Mouse (Mus musculus) limb, embryonic 15.5 days (tissue): ENCODE results near the gene Speg. TPM values are rescaled to one million over a fixed set of nuclear protein-coding genes. Genes with fewer than 3 reads are reported as not detected.

Experiments
- ATAC-seq: fragments of 200-750 bp; cut with Nextera tagmentation; 2 replicates; pipeline ENCODE4 v1.8.0; 2017; ENCODE audit warnings: low read depth, moderate TSS enrichment; ENCODE audit not compliant: insufficient number of reproducible peaks, low FRiP score, low TSS enrichment
- H3K27ac ChIP-seq: fragments of 300-500 bp; sonication (generic); 2 replicates; pipeline ENCODE4 v1.5.1; 2015; ENCODE audit warnings: moderate library complexity, mild to moderate bottlenecking, inconsistent platforms
- H3K27me3 ChIP-seq: fragments of 300-500 bp; sonication (generic); 2 replicates; pipeline ENCODE4 v1.6.1; 2015; ENCODE audit warnings: inconsistent platforms
- H3K36me3 ChIP-seq: fragments of 300-500 bp; sonication (generic); 2 replicates; pipeline ENCODE4 v1.6.1; 2015; ENCODE audit warnings: inconsistent platforms
- H3K4me1 ChIP-seq: fragments of 300-500 bp; sonication (generic); 2 replicates; pipeline ENCODE4 v1.6.1; 2015; ENCODE audit warnings: inconsistent platforms
- H3K4me2 ChIP-seq: fragments of 300-500 bp; sonication (generic); 2 replicates; pipeline ENCODE4 v1.6.1; 2015; ENCODE audit warnings: mild to moderate bottlenecking, inconsistent platforms
- H3K4me3 ChIP-seq: fragments of 300-500 bp; sonication (generic); 2 replicates; pipeline ENCODE4 v1.5.1; 2015; ENCODE audit warnings: mild to moderate bottlenecking, inconsistent platforms
- H3K9ac ChIP-seq: fragments of 300-500 bp; sonication (generic); 2 replicates; pipeline ENCODE4 v1.6.1; 2015; ENCODE audit warnings: inconsistent platforms
- H3K9me3 ChIP-seq: fragments of 300-500 bp; sonication (generic); 2 replicates; pipeline ENCODE4 v1.6.1; 2016; ENCODE audit warnings: inconsistent platforms
- WGBS: fragments of 180-500 bp; shearing (Covaris S2); methylation state at CpG from one replicate; pipeline ENCODE4 v1.1.7; 2015; 5-methylcytosine and 5-hydroxymethylcytosine counted together
- polyA plus RNA-seq: library from polyadenylated mRNA; unstranded; fragments of >200 nt; fragmentation: Nextera tagmentation; extraction: Ambion mirVana; gene quantifications from 2 replicates; pipeline ENCODE4 v1.2.1, GENCODE M21; 2015

The Speg gene
- 15.4 and 16.3 TPM in 2 replicates for polyA plus RNA-seq

- peak; percentile 53 for ATAC-seq
- no peaks in the 10 kb centered on the region for H3K9me3 ChIP-seq
- 7% methylated on average over 56 of the region's 57 CpGs for whole genome bisulfite sequencing
Observed at GRCm38 (mm10) chr1:75374950-75375936, at the start of gene Speg. Gene Speg, plus strand, starts transcription at chr1:75375297.

GRCm38 (mm10) chr1:75327461-75327860 is 47.6 kb upstream of the Speg start:
- H3K4me1 ChIP-seq: no peaks in the 10 kb centered on the region
- ATAC-seq: no peak
- H3K27ac ChIP-seq: no peak overlapping the region
- H3K27me3 ChIP-seq: no peaks in the 10 kb centered on the region
- no peaks in the 10 kb centered on the region for H3K36me3 ChIP-seq
- no peak overlapping the region for H3K4me2 ChIP-seq
- no peaks in the 10 kb centered on the region for H3K9me3 ChIP-seq
- no peak overlapping the region for H3K9ac ChIP-seq
- no peak overlapping the region for H3K4me3 ChIP-seq

More at GRCm38 (mm10) chr1:75374950-75375936, at the start of gene Speg:
- Histone ChIP-seq H3K27me3 (peaks cover 13% of the 10 kb centered on the region), H3K4me3 (peak within 1 kb of the TSS; percentile 36), H3K4me1 (peaks cover 15% of the 10 kb centered on the region), H3K9ac (peak within 1 kb of the TSS; percentile 11), H3K27ac (peak within 1 kb of the TSS; percentile 23; the same call in 1 of the 2 replicates), H3K36me3 (no peaks in the 10 kb centered on the region), H3K4me2 (peak within 1 kb of the TSS; percentile 58)

GRCm38 (mm10) chr1:75331271-75331670 is 43.8 kb upstream of the Speg start:
- 81% methylated on average over 1 of the region's 1 CpGs for WGBS
- no peak overlapping the region for H3K9ac ChIP-seq
- no peak for ATAC-seq
- no peaks in the 10 kb centered on the region for H3K36me3 ChIP-seq
- H3K4me3 ChIP-seq: no peak overlapping the region
- no peaks in the 10 kb centered on the region for H3K9me3 ChIP-seq
- no peaks in the 10 kb centered on the region for H3K27me3 ChIP-seq
- H3K27ac ChIP-seq: no peak overlapping the region
- H3K4me1 ChIP-seq: no peaks in the 10 kb centered on the region
- H3K4me2 ChIP-seq: no peak overlapping the region

- H3K4me3 ChIP-seq: no peak overlapping the region
- H3K27ac ChIP-seq: no peak overlapping the region
- no peak for ATAC-seq
- H3K4me1 ChIP-seq: peaks cover 28% of the 10 kb centered on the region
- H3K27me3 ChIP-seq: no peaks in the 10 kb centered on the region
- no peaks in the 10 kb centered on the region for H3K36me3 ChIP-seq
- 51% methylated on average over 3 of the region's 3 CpGs for WGBS
- H3K9me3 ChIP-seq: no peaks in the 10 kb centered on the region
- H3K9ac ChIP-seq: no peak overlapping the region
- no peak overlapping the region for H3K4me2 ChIP-seq
Observed at GRCm38 (mm10) chr1:75336461-75336860, 38.6 kb upstream of the Speg start.

- Histone ChIP-seq H3K27me3 (no peaks in the 10 kb centered on the region; the same call in 1 of the 2 replicates), H3K9ac (no peak overlapping the region), H3K4me2 (no peak overlapping the region), H3K36me3 (no peaks in the 10 kb centered on the region), H3K4me3 (no peak overlapping the region), H3K27ac (no peak overlapping the region), H3K9me3 (no peaks in the 10 kb centered on the region), H3K4me1 (peaks cover 28% of the 10 kb centered on the region)
- no peak for ATAC-seq
- 56% methylated on average over 9 of the region's 9 CpGs for WGBS
Observed at GRCm38 (mm10) chr1:75337097-75337496, 38.0 kb upstream of the Speg start.

GRCm38 (mm10) chr1:75338091-75338694 is 36.9 kb upstream of the Speg start:
- ATAC-seq: no peak
- Histone ChIP-seq H3K9me3 (no peaks in the 10 kb centered on the region), H3K27me3 (peaks cover 5% of the 10 kb centered on the region; the same call in 1 of the 2 replicates), H3K4me2 (no peak overlapping the region), H3K27ac (peak overlapping the region; percentile 58), H3K36me3 (no peaks in the 10 kb centered on the region), H3K4me1 (peaks cover 28% of the 10 kb centered on the region), H3K4me3 (no peak overlapping the region), H3K9ac (no peak overlapping the region)
- WGBS: 4% methylated on average over 11 of the region's 11 CpGs

- Histone ChIP-seq H3K9ac (no peak overlapping the region), H3K27ac (peak overlapping the region; percentile 54), H3K36me3 (no peaks in the 10 kb centered on the region), H3K4me2 (peak overlapping the region; percentile 12; the same call in 1 of the 2 replicates), H3K27me3 (peaks cover 5% of the 10 kb centered on the region; the same call in 1 of the 2 replicates), H3K9me3 (no peaks in the 10 kb centered on the region), H3K4me3 (no peak overlapping the region), H3K4me1 (peaks cover 33% of the 10 kb centered on the region)
- 27% methylated on average over 9 of the region's 9 CpGs for WGBS
- no peak for ATAC-seq
Observed at GRCm38 (mm10) chr1:75339337-75339736, 35.8 kb upstream of the Speg start.

- Histone ChIP-seq H3K36me3 (no peaks in the 10 kb centered on the region), H3K4me1 (peaks cover 45% of the 10 kb centered on the region), H3K27ac (no peak overlapping the region), H3K4me3 (no peak overlapping the region), H3K27me3 (peaks cover 5% of the 10 kb centered on the region; the same call in 1 of the 2 replicates), H3K9me3 (no peaks in the 10 kb centered on the region), H3K9ac (no peak overlapping the region), H3K4me2 (no peak overlapping the region)
- WGBS: 79% methylated on average over 2 of the region's 2 CpGs
- ATAC-seq: no peak
Observed at GRCm38 (mm10) chr1:75340519-75340918, 34.6 kb upstream of the Speg start.

GRCm38 (mm10) chr1:75342874-75343416 is 32.2 kb upstream of the Speg start:
- no peak overlapping the region for H3K27ac ChIP-seq
- H3K9ac ChIP-seq: no peak overlapping the region
- H3K36me3 ChIP-seq: no peaks in the 10 kb centered on the region
- ATAC-seq: no peak
- no peak overlapping the region for H3K4me3 ChIP-seq
- under 1% methylated on average over 8 of the region's 8 CpGs for WGBS
- H3K9me3 ChIP-seq: no peaks in the 10 kb centered on the region
- H3K4me2 ChIP-seq: no peak overlapping the region
- H3K4me1 ChIP-seq: peaks cover 45% of the 10 kb centered on the region
- peaks cover 5% of the 10 kb centered on the region; the same call in 1 of the 2 replicates for H3K27me3 ChIP-seq

- peak; percentile 70 for ATAC-seq
- no peaks in the 10 kb centered on the region for H3K36me3 ChIP-seq
- H3K4me3 ChIP-seq: no peak overlapping the region
- H3K27me3 ChIP-seq: peaks cover 5% of the 10 kb centered on the region; the same call in 1 of the 2 replicates
- no peak overlapping the region for H3K9ac ChIP-seq
- H3K9me3 ChIP-seq: no peaks in the 10 kb centered on the region
- H3K27ac ChIP-seq: peak overlapping the region; percentile 43
- peaks cover 33% of the 10 kb centered on the region for H3K4me1 ChIP-seq
- WGBS: 15% methylated on average over 15 of the region's 15 CpGs
- H3K4me2 ChIP-seq: no peak overlapping the region
Observed at GRCm38 (mm10) chr1:75344291-75345035, 30.6 kb upstream of the Speg start.
